Mouse (Mus musculus): ENCODE results near the gene Kif14.

- no peak for TF ChIP-seq POLR2AphosphoS5 (IDR thresholded peaks at IDR 0.05; ENCODE audit: insufficient replicate concordance, low read depth, low read length)
- no peak for TF ChIP-seq GATA1 (IDR thresholded peaks at IDR 0.05; ENCODE audit: borderline replicate concordance, low read length)
- TF ChIP-seq CTCF (IDR thresholded peaks at IDR 0.05; ENCODE audit: low read depth, low read length) = no peak
- TF ChIP-seq TAL1 (conservative IDR thresholded peaks at IDR 0.05; ENCODE audit: low read depth, low read length) = no peak
- TF ChIP-seq GATA2 (IDR thresholded peaks at IDR 0.05; ENCODE audit: borderline replicate concordance, low read depth, low read length) = no peak
Measured at GRCm38 (mm10) chr1:136547068-136547467, 80.9 kb downstream of the Kif14 start.

Measured in G1E (cell line).